Mouse (Mus musculus) telencephalon, adult 2 months (tissue): ENCODE data around the gene Gm3336.

Source experiments
- DNase-seq: peaks from one replicate; pipeline ENCODE4 v3.0.0-alpha.2; 2011; ENCODE audit warnings: low read depth, low spot score

Gm3336 gene

DNA sequence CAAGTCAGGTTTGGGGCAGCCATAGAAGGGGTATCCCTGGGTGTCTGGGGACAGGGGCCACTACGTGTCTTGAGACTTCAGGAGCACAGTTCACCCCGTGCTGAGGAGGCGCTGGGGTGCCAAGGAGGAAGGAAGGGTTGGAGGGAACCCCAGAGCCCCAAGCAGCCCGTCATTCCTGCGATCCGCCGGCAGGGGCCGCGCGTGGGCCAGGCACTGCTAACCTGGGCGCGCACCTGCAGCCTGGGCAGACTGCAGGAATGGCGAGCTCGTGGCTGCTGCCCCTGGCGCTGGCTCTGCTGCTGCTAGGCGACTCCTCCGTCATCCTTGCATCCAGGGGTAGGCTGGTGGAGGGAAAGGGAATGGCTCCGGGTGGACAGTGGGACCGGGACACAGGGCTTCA lies at the start of gene Gm3336:
TSS of gene Gm3336 (plus strand) at position 247 of the 400 bp plus-strand sequence.
- no peak for DNase-seq

DNA sequence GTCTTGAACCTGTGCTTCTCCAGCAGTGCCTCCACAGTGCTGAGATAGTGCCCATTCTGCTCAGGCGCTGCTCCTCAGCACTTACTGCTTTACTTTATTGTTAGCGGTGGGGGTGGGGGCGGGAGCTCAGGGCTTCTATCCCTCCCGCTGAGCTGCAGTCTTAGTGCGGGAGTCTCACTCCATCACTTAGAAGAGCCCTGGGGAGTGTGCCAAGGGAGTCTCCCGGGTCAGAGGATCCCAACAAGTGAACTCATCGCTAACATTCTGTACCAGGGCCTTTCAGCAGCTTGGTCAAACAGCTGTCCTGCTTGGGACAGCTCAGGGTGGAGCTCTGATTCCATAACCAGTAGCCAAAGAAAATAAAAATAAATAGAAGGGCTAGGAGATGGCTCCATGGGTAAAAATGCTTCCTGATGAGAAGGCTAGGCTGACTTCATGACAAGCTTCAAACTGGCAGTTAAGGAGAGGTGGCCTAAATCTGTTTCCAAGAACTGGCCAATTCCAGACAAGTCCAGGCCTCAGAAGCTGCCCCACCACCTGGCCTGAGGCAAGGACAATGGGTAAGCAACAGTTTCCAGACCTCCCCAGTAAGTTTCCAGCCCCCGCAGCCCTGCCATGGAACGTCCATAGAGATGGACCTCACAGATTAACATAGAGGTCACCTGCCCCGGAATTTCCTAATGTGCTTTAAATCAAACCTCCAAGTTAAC lies 46.6 kb upstream of the Gm3336 start:
- DNase-seq: no peak

DNA sequence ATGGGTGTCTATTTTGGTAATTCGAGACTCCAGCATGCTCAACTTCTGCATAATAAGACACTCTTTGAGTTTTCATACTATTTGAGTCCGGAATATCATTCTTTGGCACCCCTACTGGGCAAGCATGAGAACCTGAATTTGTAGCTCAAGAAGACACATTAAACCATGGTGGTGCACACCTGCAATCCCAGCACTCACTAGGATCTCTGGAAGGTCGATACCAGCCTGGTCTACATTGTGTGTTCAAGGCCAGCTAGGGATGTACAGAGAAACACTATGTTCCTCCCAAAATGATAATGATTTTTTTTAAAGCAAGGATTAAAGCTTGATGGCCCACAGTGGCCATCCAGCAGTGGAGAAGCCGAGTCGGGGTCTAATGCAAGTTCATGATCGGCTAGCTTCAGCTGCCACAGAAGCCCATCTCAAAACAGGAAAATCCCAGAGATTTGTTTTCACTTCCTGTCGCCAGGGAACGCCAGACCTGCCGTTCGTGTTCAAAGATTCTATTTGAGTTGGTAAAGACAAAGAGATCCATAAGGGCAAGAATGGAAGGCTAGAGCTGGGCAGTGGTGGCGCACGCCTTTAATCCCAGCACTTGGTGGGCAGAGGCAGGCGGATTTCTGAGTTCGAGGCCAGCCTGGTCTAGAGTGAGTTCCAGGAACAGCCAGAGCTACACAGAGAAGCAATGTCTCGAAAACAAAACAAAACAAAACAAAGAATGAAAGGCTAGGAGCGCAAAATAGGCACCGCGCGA lies 45.8 kb upstream of the Gm3336 start:
- no peak for DNase-seq

DNA sequence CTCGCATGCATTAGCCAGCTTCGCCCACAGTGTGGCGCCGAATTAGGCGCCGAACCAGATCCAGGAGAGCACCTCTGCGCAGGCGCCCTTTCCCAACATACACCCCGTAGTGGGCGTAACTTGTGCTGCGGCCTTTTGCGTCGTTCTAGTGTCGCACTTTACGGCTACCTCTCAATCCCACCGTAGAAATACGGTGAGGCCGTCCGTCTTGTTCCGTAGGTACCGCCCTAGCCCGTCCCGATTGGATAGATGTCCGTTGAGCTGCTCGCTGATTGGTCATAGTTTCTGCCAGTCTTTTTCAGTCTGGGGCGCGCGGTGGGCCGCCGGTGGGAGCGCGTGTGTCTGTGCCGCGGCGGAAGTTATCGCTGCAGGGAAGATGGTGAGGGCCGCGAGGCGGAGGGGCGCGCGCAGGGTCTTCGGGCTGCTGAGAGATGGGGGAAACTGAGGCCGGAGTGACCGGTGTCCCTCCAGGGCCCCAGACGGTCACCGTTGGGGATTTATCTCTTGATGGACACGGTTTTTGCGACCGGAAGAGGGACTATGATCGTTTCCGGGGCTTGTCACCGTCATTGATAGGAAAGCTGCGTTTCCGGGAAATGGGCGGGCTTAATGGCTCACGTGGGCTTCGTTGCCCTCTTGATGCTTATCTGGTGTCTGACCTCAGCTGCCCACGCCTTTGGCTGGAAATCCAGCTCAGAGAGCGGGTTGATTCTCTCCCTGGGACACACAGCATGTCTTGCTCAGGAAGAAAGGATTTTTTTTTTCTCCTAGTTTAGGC lies 45.1 kb upstream of the Gm3336 start, which contains the start of gene Lsm4:
TSS of gene Lsm4 (plus strand) at position 170 of the 778 bp plus-strand sequence.
- DNase-seq: peak; percentile 100

DNA sequence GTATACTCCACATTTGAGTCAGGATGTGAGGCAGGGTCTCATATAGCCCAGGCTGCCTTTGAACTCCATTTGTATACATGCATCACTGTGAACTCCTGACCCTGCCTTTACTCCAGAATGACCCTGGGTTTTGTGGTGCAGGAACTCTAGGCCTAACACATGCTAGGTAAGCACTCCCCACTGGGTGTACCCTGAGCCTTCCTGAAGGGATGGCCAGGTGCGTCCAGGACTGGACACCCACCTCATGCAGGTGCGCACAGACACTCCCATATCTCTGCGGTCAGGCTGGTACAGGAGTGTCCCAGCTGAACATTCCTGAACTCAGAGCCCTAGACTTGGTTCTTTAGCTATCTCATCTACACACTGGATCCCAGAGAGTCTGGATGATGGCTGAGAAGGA lies 44.2 kb upstream of the Gm3336 start:
- DNase-seq: no peak

DNA sequence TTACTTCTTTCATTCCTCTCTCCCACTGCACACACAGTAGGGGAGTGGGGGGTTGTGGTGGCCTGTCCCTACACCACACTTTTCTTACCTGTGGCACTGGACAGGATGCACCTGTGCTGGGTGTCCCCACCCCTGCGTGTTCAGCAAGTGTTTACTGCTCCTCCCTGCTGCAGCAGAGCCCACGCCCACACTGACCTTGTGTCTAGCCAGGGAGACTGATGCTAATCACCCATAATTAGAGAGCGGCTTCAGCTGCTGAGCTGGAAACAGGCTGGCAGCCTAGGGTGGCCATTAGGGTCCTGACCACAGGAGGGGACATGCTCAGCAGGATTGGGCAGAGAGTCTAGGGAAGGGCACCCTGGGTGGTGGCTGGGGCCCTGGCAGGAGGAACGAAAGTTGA lies 43.6 kb upstream of the Gm3336 start:
- DNase-seq: no peak

DNA sequence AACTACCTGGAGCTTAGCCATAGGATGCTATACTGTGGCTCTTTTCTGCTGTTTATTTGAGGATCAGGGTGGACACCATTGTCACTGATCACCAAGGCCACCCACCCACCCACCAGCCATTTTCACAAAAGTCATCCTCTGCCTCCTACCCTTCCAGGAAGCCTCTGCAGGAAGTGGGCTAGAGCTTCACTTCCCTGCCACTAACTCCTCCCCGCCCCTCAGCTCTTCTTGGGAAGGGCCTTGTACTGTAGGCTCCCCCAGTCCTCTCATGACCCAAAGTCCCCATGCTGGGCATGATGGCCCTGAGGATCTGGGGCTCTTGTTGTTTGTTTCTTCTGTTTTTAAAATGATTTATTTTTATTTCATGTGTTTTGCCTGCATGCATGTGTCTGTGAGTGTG lies 43.0 kb upstream of the Gm3336 start:
- no peak for DNase-seq

DNA sequence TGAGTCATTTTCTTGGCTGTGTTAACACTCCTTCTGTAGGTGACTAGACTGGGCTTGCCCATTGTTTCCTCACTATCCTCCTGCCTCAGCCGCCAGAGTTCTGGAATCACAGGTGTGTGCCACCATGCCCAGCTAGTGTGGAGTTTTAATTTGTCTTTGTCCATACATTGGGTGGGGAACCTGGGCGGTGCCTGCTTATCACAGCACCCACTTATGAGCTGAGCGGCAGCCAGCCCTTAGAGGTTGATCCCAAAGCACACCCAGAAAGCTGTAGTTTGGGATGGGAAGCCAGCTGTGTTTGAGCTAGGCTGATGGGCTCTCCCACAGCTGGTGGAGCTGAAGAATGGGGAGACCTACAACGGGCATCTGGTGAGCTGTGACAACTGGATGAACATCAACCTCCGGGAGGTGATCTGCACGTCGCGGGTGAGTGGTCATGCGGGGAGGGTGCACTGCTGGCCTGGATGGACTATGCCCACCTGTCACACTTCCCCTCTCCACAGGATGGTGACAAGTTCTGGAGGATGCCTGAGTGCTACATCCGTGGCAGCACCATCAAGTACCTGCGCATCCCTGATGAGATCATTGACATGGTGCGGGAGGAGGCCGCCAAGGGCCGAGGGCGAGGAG lies 40.8 kb upstream of the Gm3336 start:
- DNase-seq: no peak

DNA sequence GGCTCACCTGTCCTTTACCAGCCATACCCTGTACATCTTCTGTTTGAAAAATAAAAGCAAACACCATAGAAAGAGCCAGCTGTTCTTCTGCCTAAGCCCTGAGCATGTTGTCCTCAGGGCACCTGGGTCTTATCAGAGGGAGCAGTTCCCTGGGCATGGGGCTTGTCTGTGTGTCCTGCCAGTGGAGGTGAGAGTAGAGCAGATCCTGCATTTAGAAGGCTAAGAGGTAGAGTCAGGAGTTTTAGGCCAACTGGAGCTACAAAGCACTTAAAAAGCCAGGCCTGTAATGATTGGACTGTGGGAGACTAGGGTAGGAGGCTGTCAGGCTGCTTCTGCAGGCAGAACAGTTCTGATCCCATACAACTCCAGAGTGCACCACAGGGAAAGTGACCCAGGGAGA lies 39.7 kb upstream of the Gm3336 start:
- DNase-seq: no peak

DNA sequence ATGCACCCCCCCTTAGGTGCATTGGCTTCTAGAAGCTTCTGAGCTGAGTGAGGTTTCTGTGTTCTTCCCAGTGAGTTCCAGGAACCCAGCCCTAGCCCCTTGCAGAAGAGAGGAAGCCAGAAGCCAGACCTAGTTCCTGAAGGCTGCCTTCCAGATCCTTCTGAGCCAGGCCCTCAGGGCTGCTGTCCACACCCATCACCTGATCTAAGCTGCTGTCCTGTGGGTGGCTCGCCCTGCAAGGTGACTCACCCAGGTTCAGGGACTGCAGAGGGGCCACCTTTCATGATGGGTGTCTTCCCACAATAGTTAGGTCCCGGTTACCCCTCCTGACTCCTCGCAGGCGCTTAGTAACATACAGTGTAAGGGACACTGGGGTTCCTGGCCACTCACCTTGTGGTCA lies 38.9 kb upstream of the Gm3336 start:
- no peak for DNase-seq

DNA sequence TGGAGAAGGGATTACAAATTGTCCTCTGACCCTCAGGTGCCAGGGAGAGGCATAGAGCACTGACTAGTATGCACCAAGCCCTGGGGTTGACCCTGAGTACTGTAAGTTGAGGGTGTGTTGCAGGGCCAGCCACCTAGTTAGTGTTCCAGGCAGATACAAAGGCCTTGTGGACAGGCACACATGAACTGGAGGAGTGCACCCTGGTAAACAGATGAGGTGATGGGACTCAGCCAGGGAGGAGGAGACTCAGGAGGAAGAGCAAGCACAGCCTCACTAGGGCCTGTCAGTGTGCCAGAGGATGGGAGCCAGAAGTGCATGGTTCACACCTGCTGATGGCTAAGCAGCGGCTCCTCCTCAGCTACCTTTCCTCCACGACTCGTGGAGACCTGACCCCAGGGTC lies 38.3 kb upstream of the Gm3336 start:
- DNase-seq: no peak

DNA sequence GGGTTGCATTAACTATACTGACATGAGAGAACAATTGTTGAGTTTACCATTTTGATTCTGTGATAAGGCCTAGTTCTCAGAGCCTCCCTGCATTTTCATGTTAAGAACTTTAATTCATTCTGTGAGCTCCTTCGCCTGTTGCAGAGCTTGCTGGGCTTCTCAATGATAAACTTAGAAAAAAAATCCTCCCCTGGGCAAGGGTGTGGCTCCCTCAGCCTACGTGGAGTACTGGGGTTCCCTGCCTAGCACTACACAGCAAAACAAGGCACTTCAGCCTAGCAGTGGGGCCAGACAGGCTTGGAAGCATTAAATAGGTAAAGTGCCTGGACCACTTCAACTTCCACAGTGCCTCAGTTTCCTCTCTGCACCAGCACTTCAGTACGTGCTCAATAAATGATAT lies 36.9 kb upstream of the Gm3336 start:
- no peak for DNase-seq

DNA sequence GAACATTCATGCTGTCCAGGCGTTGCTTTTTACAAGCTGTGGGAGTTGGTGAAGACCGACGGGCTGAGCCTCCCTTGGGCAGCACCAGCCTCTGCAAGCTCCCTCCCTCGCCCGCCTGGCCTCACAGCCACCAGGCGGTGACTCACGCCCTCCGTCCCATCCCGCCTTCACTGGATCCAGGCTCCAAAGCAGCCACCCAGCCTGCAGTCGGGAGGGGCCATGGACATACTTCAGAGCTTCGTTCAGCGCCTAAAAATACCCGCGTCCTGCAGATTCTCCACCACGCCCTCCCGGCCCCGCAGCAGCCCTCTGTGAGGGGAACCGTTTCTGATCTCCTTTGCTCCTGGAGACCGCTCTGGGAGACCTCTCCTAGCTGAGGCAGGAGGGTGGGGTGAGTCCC lies 36.1 kb upstream of the Gm3336 start:
- DNase-seq: no peak

DNA sequence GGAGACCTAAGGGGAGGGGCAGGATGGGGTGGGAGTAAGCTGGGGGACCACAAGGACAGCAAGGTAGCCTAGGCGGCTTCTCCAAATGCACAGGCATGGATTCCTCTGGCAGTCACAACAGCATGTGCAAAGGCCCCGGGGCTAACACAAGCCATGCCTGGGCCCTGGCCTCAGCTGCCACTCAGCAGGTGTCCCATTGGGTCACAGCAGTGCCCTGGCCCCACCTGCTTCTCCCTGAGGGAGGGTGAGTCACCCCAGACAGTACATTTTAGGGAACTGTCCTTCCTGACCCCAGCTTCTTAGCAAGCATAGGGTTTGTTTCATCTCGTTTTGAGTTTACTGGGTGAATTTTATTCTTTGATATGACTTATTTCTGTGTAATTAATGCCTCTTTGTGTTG lies 35.7 kb upstream of the Gm3336 start:
- no peak for DNase-seq

DNA sequence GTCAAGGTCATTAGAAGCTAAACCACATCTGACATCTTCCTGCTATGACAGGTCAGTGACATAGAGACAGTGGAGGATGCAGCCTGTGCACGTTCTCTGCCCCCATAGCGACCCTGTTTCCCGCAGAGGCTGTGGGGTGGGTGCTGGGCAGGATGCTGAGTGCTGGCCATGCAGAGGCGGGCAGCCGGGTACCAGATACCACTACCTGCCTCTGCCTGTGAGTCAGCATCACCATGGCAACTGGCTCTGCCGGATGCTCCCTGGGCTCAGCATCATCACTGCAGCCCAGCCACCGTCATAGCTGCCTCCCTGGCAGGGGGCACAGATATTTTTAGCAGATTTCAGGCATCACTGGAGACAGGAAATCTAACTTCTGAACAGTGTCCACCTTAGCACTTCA lies 34.1 kb upstream of the Gm3336 start:
- DNase-seq: peak; percentile 84

DNA sequence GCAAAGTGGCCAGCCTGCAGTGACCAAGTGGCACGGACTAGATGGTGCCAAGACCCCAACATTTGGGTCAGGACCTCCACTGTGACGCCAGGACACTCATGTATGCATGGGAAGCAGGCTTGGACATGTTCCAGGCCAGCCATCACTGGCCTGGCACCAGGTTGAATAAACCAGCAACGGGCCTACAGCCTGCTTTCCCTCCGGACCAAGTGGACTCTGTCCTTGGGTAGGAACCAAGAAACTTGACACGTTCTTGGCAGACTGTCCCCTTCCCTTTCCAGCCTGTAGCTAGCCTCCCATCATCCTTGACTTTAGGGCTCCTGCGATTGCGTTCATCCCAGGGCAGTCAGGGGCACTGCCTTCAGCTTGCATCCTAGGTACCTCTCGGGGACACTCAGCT lies 30.8 kb upstream of the Gm3336 start:
- DNase-seq: no peak

DNA sequence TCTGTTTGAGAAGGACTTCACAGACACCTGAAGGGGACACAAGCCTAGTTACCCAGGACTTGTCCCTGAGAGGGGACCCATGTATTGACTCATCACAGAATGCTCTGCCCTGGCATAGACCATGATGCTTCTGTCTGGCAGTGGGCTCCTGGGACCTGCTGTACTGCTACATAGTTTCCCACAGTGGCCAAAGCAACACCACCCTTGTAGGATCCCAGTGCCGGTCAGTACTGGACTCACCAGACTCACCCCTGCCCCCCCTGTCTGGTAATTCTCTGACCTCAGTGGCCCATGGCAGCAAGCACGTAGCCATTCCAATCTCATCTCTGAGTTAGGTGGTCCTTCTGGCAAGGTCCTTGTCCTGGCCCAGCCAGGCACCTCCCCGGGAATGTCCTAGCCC lies 30.2 kb upstream of the Gm3336 start:
- DNase-seq: no peak

DNA sequence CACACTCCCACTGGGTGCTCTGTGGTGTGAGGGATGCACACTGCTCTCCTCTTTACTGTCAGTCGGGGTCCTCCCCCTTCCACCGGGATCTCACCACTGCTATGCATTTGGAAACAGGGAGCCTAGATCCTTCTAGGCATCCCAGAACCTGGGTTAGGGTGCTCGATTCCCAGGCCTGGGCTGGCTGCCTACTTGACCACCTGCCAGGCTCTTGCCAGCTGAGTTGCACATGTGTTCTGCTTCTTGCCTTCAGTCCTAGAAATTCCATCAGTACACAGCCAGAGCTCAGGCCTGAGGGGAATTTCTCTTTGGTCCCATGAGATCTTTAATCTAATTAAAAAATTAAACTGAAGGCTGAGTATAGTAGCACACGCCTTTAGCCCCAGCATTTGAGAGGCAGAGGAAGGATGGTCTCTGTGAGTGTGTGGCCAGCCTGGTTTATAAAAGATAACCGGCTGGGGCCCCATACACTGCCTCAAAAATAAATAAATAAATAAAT lies 28.4 kb upstream of the Gm3336 start:
- DNase-seq: no peak

DNA sequence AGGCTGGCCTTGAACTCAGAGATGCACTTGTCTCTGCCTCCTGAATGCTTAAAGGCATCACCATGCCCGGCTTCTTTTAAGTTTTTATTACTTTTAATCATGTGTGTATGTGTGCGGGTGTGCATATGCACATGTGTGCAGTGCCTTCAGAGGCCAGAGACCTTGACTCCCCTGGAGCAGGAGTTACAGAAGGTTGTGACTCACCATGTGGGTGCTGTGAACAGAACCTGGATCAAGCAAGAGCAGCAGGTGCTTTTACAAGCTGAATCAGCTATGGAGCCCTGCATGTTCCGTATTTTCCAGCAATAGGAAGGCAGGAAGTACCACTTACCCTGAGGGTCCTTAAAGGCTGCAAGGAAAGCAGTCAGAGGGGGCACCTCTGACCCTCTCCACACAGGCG lies 27.1 kb upstream of the Gm3336 start:
- no peak for DNase-seq

DNA sequence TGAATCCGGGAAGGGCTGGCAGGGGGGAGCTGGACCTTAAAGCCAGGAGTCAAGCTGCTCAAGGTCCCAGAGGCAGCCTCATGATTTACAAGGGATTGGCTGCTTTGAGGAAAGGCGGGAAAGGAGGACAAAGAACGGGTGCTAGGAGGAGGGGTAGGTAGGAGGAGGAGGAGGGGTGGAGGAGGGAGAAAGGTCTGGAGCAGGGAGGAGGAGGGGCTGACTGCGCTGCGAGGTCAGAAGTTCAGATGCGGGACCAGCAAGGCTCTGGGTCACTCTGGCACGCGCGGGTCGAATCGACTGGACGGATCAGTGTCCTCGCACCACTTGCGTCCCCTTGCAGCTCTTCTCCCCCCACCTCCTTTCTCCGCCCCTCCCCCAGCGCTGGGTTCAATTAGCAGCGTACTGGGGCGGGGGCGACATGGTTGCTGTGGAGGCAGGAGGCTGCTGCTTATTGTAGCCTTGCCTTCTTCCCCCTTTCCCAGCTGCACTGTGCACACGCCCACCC lies 26.6 kb upstream of the Gm3336 start:
- no peak for DNase-seq

DNA sequence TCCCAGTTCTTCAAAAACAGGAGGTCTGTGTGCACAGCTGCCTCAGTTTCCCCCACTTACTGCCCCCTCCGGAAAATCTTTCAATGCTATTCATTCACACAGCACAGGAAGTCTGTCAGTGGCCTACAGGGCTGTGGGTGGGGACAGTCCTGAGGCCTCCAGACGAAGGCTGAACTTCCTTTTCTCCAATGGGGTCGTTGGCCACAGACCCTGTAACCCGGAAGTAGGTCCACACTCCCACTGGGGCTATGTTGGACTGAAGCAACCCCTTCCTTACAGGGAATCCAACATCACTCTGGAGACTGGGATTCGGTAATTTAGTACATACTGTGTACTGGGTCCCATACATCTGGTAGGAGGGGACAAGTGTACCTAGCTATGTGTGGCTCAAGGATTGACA lies 24.7 kb upstream of the Gm3336 start:
- no peak for DNase-seq
